Mouse (Mus musculus): ENCODE results near the gene Mcub.

GRCm38 (mm10) chr3:129984797-129985196 lies 14.8 kb upstream of the Mcub start:
- TF ChIP-seq CTCF (IDR thresholded peaks at IDR 0.05; ENCODE audit: extremely low read depth, insufficient read depth, low read length), result no peak
- TF ChIP-seq POLR2A (IDR thresholded peaks at IDR 0.05; ENCODE audit: extremely low read depth, insufficient read depth, low read length), result no peak

Data from cortical plate, adult 2 months (tissue).